Mouse (Mus musculus) T-helper 2 cell (primary cell): ENCODE measurements at regions not wholly inside any gene's neighbourhood (a gene's known extent, or its start where the extent isn't known, plus 50 kb on each side); places are given as distances from the start of the nearest gene placed in this dataset.
"Not testable (repeated sequence)": the region's sequence is repeated elsewhere in the genome, so short reads cannot be mapped to it uniquely, and the experiment has no call there.

Experiments
- in situ Hi-C: fragments of 300-600 bp; cut with MboI, MseI; formaldehyde crosslinking; loops from one replicate; pipeline ENCODE4 v1.15.1; 2025; ENCODE audit warnings: high pct_unique_total_duplicates

GRCm38 (mm10) chr8:118209301-118209700, 74.2 kb upstream of the Cdh13 start:
- in situ Hi-C loops = not testable (repeated sequence)

GRCm38 (mm10) chr8:118190866-118191265, 92.7 kb upstream of the Cdh13 start:
- in situ Hi-C loops = no loop called here

GRCm38 (mm10) chr8:118189226-118189625, 94.3 kb upstream of the Cdh13 start:
- in situ Hi-C loops = no loop called here

- in situ Hi-C loops = no loop called here
Observed at GRCm38 (mm10) chr8:118169001-118169413, 114.5 kb upstream of the Cdh13 start.

GRCm38 (mm10) chr8:118162171-118162570, 121.4 kb upstream of the Cdh13 start:
- in situ Hi-C loops = no loop called here

- in situ Hi-C loops = no loop called here
Observed at GRCm38 (mm10) chr8:118147359-118148205, 136.0 kb upstream of the Cdh13 start.

GRCm38 (mm10) chr8:118144546-118144945, 139.0 kb upstream of the Cdh13 start:
- in situ Hi-C loops = no loop called here

GRCm38 (mm10) chr8:118142311-118142710, 141.2 kb upstream of the Cdh13 start:
- in situ Hi-C loops = no loop called here

- in situ Hi-C loops = no loop called here
Observed at GRCm38 (mm10) chr8:118139928-118140327, 143.6 kb upstream of the Cdh13 start.

- in situ Hi-C loops = no loop called here
Observed at GRCm38 (mm10) chr8:118137846-118138245, 145.7 kb upstream of the Cdh13 start.

GRCm38 (mm10) chr8:118124993-118125392, 158.5 kb upstream of the Cdh13 start:
- in situ Hi-C loops = no loop called here

GRCm38 (mm10) chr8:118114253-118114652, 169.3 kb upstream of the Cdh13 start:
- in situ Hi-C loops = no loop called here

- in situ Hi-C loops = no loop called here
Observed at GRCm38 (mm10) chr8:118104464-118105050, 179.0 kb upstream of the Cdh13 start.

GRCm38 (mm10) chr8:118101346-118101745, 182.2 kb upstream of the Cdh13 start:
- in situ Hi-C loops = no loop called here

- in situ Hi-C loops = no loop called here
Observed at GRCm38 (mm10) chr8:118062736-118063135, 220.8 kb upstream of the Cdh13 start.

GRCm38 (mm10) chr8:118056781-118057180, 226.8 kb upstream of the Cdh13 start:
- in situ Hi-C loops = no loop called here

GRCm38 (mm10) chr8:118055536-118055935, 228.0 kb upstream of the Cdh13 start:
- in situ Hi-C loops = no loop called here

- in situ Hi-C loops = no loop called here
Observed at GRCm38 (mm10) chr8:118050386-118050785, 233.1 kb upstream of the Cdh13 start.

GRCm38 (mm10) chr8:118042253-118042860, 240.6 kb upstream of the Mphosph6 start:
- in situ Hi-C loops = no loop called here

- in situ Hi-C loops = no loop called here
Observed at GRCm38 (mm10) chr8:118041253-118041652, 239.5 kb upstream of the Mphosph6 start.

GRCm38 (mm10) chr8:118037801-118038200, 236.1 kb upstream of the Mphosph6 start:
- in situ Hi-C loops = no loop called here

- in situ Hi-C loops = no loop called here
Observed at GRCm38 (mm10) chr8:118034051-118034450, 232.3 kb upstream of the Mphosph6 start.

GRCm38 (mm10) chr8:118031406-118031805, 229.7 kb upstream of the Mphosph6 start:
- in situ Hi-C loops = no loop called here
